Mouse (Mus musculus) kidney, postnatal 36 days (tissue): ENCODE measurements around the gene Lpp.

Source experiments
- DNase-seq, 2 experiments: peaks; one replicate each; pipeline ENCODE4 v3.0.0; 2021 to 2022; ENCODE audit warnings: mixed read lengths in 2 of 2

Gene Lpp

GRCm38 (mm10) chr16:24735754-24736153 is 342.4 kb downstream of the Lpp start:
- DNase-seq: no peak

GRCm38 (mm10) chr16:24737362-24738057 is 344.2 kb downstream of the Lpp start:
- no peak for DNase-seq

GRCm38 (mm10) chr16:24740714-24741113 is 347.4 kb downstream of the Lpp start:
- no peak for DNase-seq

- no peak for DNase-seq
Observed at GRCm38 (mm10) chr16:24749816-24750215, 356.5 kb downstream of the Lpp start.

GRCm38 (mm10) chr16:24756141-24756540 is 362.8 kb downstream of the Lpp start:
- DNase-seq: no peak

GRCm38 (mm10) chr16:24766051-24766450 is 372.7 kb downstream of the Lpp start:
- peak; percentile 13 to 26 for DNase-seq

- DNase-seq: no peak
Observed at GRCm38 (mm10) chr16:24766596-24766995, 373.3 kb downstream of the Lpp start.

- no peak for DNase-seq
Observed at GRCm38 (mm10) chr16:24777053-24777452, 383.7 kb downstream of the Lpp start.

GRCm38 (mm10) chr16:24778432-24779274 is 385.3 kb downstream of the Lpp start:
- DNase-seq: no peak

GRCm38 (mm10) chr16:24780545-24780944 is 387.2 kb downstream of the Lpp start:
- DNase-seq: no peak

- no peak for DNase-seq
Observed at GRCm38 (mm10) chr16:24781922-24782321, 388.6 kb downstream of the Lpp start.

- DNase-seq: no peak
Observed at GRCm38 (mm10) chr16:24785651-24786050, 392.3 kb downstream of the Lpp start.

- DNase-seq: no peak
Observed at GRCm38 (mm10) chr16:24788973-24789372, 395.7 kb downstream of the Lpp start.

GRCm38 (mm10) chr16:24791387-24791786 is 398.1 kb downstream of the Lpp start:
- no peak for DNase-seq

- no peak for DNase-seq
Observed at GRCm38 (mm10) chr16:24791984-24792383, 398.7 kb downstream of the Lpp start.

- peak in 1 of 2 experiments; percentile 2 for DNase-seq
Observed at GRCm38 (mm10) chr16:24792836-24793235, 399.5 kb downstream of the Lpp start.

- no peak for DNase-seq
Observed at GRCm38 (mm10) chr16:24794665-24795064, 401.4 kb downstream of the Lpp start.

GRCm38 (mm10) chr16:24801355-24801754 is 408.0 kb downstream of the Lpp start:
- DNase-seq: no peak

GRCm38 (mm10) chr16:24801780-24802179 is 408.5 kb downstream of the Lpp start:
- DNase-seq: no peak

- DNase-seq: no peak
Observed at GRCm38 (mm10) chr16:24806093-24806492, 412.8 kb downstream of the Lpp start.

- DNase-seq: no peak
Observed at GRCm38 (mm10) chr16:24807565-24807964, 414.3 kb downstream of the Lpp start.

- DNase-seq: no peak
Observed at GRCm38 (mm10) chr16:24809811-24810210, 416.5 kb downstream of the Lpp start.

- peak; percentile 30 to 48 for DNase-seq
Observed at GRCm38 (mm10) chr16:24816621-24817020, 423.3 kb downstream of the Lpp start.

GRCm38 (mm10) chr16:24817381-24817780 is 424.1 kb downstream of the Lpp start:
- peak; percentile 30 to 35 for DNase-seq
